Mouse (Mus musculus) liver, adult 2 months (tissue): ENCODE results near the gene Csde1. TPM values are rescaled to one million over a fixed set of nuclear protein-coding genes. Genes with fewer than 3 reads are reported as not detected.

Source experiments
- DNase-seq: peaks from one replicate; pipeline ENCODE4 v3.0.0-alpha.2; 2011; ENCODE audit warnings: low read depth, low spot score; ENCODE audit errors: extremely low read depth
- H3K27ac ChIP-seq: fragments of 200-500 bp; replicated peaks from 2 replicates; pipeline ENCODE4 v1.5.1; 2012; ENCODE audit warnings: low read depth, mild to moderate bottlenecking, control low read depth, inconsistent platforms, low read length; ENCODE audit not compliant: insufficient read depth
- H3K27me3 ChIP-seq: fragments of 200-500 bp; 2 replicates; pipeline ENCODE4 v1.6.1; 2012; ENCODE audit warnings: mild to moderate bottlenecking, moderate library complexity, low read length, inconsistent platforms; ENCODE audit not compliant: control insufficient read depth, insufficient read depth
- H3K36me3 ChIP-seq: fragments of 200-500 bp; 2 replicates; pipeline ENCODE4 v1.6.1; 2012; ENCODE audit warnings: low read length, inconsistent platforms; ENCODE audit not compliant: control insufficient read depth, insufficient read depth
- H3K4me1 ChIP-seq: fragments of 200-500 bp; 2 replicates; pipeline ENCODE4 v1.6.1; 2011; ENCODE audit warnings: low read length; ENCODE audit not compliant: control insufficient read depth, insufficient read depth
- H3K4me3 ChIP-seq: fragments of 200-500 bp; 2 replicates; pipeline ENCODE4 v1.5.1; 2011; ENCODE audit warnings: low read depth, mild to moderate bottlenecking, control low read depth, low read length, moderate library complexity; ENCODE audit not compliant: insufficient read depth
- H3K79me2 ChIP-seq: fragments of 200-500 bp; 2 replicates; pipeline ENCODE4 v1.6.1; 2012; ENCODE audit warnings: inconsistent platforms, mild to moderate bottlenecking, low read length, moderate library complexity; ENCODE audit not compliant: control insufficient read depth, insufficient read depth
- H3K9ac ChIP-seq: fragments of 200-500 bp; 2 replicates; pipeline ENCODE4 v1.6.1; 2012; ENCODE audit warnings: low read depth, mild to moderate bottlenecking, control low read depth, inconsistent platforms, low read length
- CTCF ChIP-seq: fragments of 200-500 bp; IDR thresholded peaks from 2 replicates; pipeline ENCODE4 v1.5.1; 2011; ENCODE audit warnings: low read depth, low read length, control low read depth
- POLR2A ChIP-seq: fragments of 200-500 bp; IDR thresholded peaks from 2 replicates; pipeline ENCODE4 v1.6.1; 2011; ENCODE audit warnings: low read length, control low read depth; ENCODE audit not compliant: insufficient read depth; ENCODE audit errors: extremely low read depth
- WGBS: fragments of 180-500 bp; shearing (Covaris S2); methylation state at CpG from one replicate; pipeline ENCODE4 v1.1.7; 2018; 5-methylcytosine and 5-hydroxymethylcytosine counted together
- polyA plus RNA-seq: library from polyadenylated mRNA; depleted of rRNA; stranded (reverse); fragments of >200 nt; gene quantifications from 2 replicates; pipeline ENCODE4 v1.2.3, GENCODE M21; 2012; rRNA removed
- total RNA-seq: library from RNA; depleted of rRNA; stranded (reverse); fragments of >200 nt; gene quantifications from 2 replicates; pipeline ENCODE4 v1.2.3, GENCODE M21; 2014; rRNA removed

Gene Csde1
- total and polyA plus RNA-seq, 2 experiments: 16.7 to 237 TPM

- Histone ChIP-seq H3K79me2 (no peaks in the 10 kb centered on the region), H3K27ac (no peak overlapping the region), H3K27me3 (no peaks in the 10 kb centered on the region), H3K4me1 (no peaks in the 10 kb centered on the region), H3K36me3 (no peaks in the 10 kb centered on the region), H3K9ac (no peak overlapping the region), H3K4me3 (no peak overlapping the region)
- DNase-seq: peak; percentile 19
- TF ChIP-seq CTCF (no peak), POLR2A (no peak)
- 61% methylated on average over 2 of the region's 2 CpGs for WGBS
Measured at GRCm38 (mm10) chr3:103100735-103101134, 80.5 kb downstream of the Csde1 start.

GRCm38 (mm10) chr3:103101194-103101593, 81.0 kb downstream of the Csde1 start:
- no peak overlapping the region for H3K4me3 ChIP-seq
- no peaks in the 10 kb centered on the region for H3K4me1 ChIP-seq
- 57% methylated on average over 5 of the region's 5 CpGs for WGBS
- no peak overlapping the region for H3K9ac ChIP-seq
- no peaks in the 10 kb centered on the region for H3K36me3 ChIP-seq
- H3K27me3 ChIP-seq: no peaks in the 10 kb centered on the region
- H3K79me2 ChIP-seq: no peaks in the 10 kb centered on the region
- TF ChIP-seq POLR2A (no peak), CTCF (no peak)
- H3K27ac ChIP-seq: no peak overlapping the region
- no peak for DNase-seq

GRCm38 (mm10) chr3:103101909-103102308, 81.7 kb downstream of the Csde1 start:
- H3K4me1 ChIP-seq: no peaks in the 10 kb centered on the region
- H3K27me3 ChIP-seq: no peaks in the 10 kb centered on the region
- 3% methylated on average over 14 of the region's 14 CpGs for WGBS
- H3K27ac ChIP-seq: no peak overlapping the region
- no peaks in the 10 kb centered on the region for H3K79me2 ChIP-seq
- no peaks in the 10 kb centered on the region for H3K36me3 ChIP-seq
- no peak for TF ChIP-seq POLR2A
- no peak for TF ChIP-seq CTCF
- H3K4me3 ChIP-seq: peak overlapping the region; percentile 89
- no peak for DNase-seq
- H3K9ac ChIP-seq: 0 out of 2 replicates have a peak overlapping the region, but pooled peaks have one; percentile 40

GRCm38 (mm10) chr3:103102454-103103390, 82.5 kb downstream of the Csde1 start, which contains the start of gene Dennd2c:
Gene Dennd2c (plus strand): TSS chr3:103102604.
- H3K36me3 ChIP-seq: no peaks in the 10 kb centered on the region
- TF ChIP-seq POLR2A: no peak
- no peak for TF ChIP-seq CTCF
- H3K9ac ChIP-seq: peak within 1 kb of the TSS; percentile 78
- H3K4me1 ChIP-seq: no peaks in the 10 kb centered on the region
- peak; percentile 69 for DNase-seq
- no peaks in the 10 kb centered on the region for H3K27me3 ChIP-seq
- H3K4me3 ChIP-seq: peak within 1 kb of the TSS; percentile 89
- H3K27ac ChIP-seq: no peak within 1 kb of the TSS
- WGBS: 2% methylated on average over 72 of the region's 72 CpGs
- H3K79me2 ChIP-seq: no peaks in the 10 kb centered on the region

Other genes with a start within 250 kb of the Csde1 start
- not detected in 2 replicates for gene Tshb, start 237.7 kb upstream of the Csde1 start, total RNA-seq
- not detected in 2 replicates for gene Tshb, start 237.7 kb upstream of the Csde1 start, polyA plus RNA-seq
- gene Sycp1, start 84.3 kb upstream of the Csde1 start, total RNA-seq: not detected in 2 replicates
- gene Sycp1, start 84.3 kb upstream of the Csde1 start, polyA plus RNA-seq: not detected in 2 replicates
- gene Nr1h5, start 56.3 kb upstream of the Csde1 start, total RNA-seq: 2.6 and 3.0 TPM in 2 replicates
- 0.52 and 0.94 TPM in 2 replicates for gene Nr1h5, start 56.3 kb upstream of the Csde1 start, polyA plus RNA-seq
- 7.7 and 7.9 TPM in 2 replicates for gene Sike1, start 24.7 kb upstream of the Csde1 start, total RNA-seq
- gene Sike1, start 24.7 kb upstream of the Csde1 start, polyA plus RNA-seq: 6.0 and 6.8 TPM in 2 replicates
- 12.1 and 12.6 TPM in 2 replicates for gene Nras, start 37.9 kb downstream of the Csde1 start, total RNA-seq
- 6.9 and 7.1 TPM in 2 replicates for gene Nras, start 37.9 kb downstream of the Csde1 start, polyA plus RNA-seq
- 0.46 TPM in 1 of 2 replicates, not detected in the other for gene Ampd1, start 53.6 kb downstream of the Csde1 start, total RNA-seq
- gene Ampd1, start 53.6 kb downstream of the Csde1 start, polyA plus RNA-seq: not detected in 2 replicates
- gene Dennd2c, start 82.2 kb downstream of the Csde1 start, total RNA-seq: 0.47 and 0.55 TPM in 2 replicates
- gene Dennd2c, start 82.2 kb downstream of the Csde1 start, polyA plus RNA-seq: 0.07 and 0.09 TPM in 2 replicates
- 28.3 and 28.7 TPM in 2 replicates for gene Bcas2, start 151.2 kb downstream of the Csde1 start, total RNA-seq
- gene Bcas2, start 151.2 kb downstream of the Csde1 start, polyA plus RNA-seq: 13.4 and 15.9 TPM in 2 replicates